Mouse (Mus musculus): ENCODE measurements at regions not wholly inside any gene's neighbourhood (a gene's known extent, or its start where the extent isn't known, plus 50 kb on each side); places are given as distances from the start of the nearest gene placed in this dataset.

GRCm38 (mm10) chr10:44595932-44596331 lies 67.6 kb upstream of the Prdm1 start:
- intact Hi-C loops (cut with DNase I) = no loop called here
- no peak overlapping the region for H3K27ac ChIP-seq
- TF ChIP-seq CTCF (IDR thresholded peaks at IDR 0.05) = no peak
- DNase-seq (ENCODE audit: extremely low spot score in 1 of 2, low spot score in 2 of 2) = no peak
- H3K4me3 ChIP-seq = no peak overlapping the region

GRCm38 (mm10) chr10:44589842-44590241 lies 61.5 kb upstream of the Prdm1 start:
- no peak overlapping the region for H3K4me3 ChIP-seq
- intact Hi-C loops (cut with DNase I) = no loop called here
- no peak for DNase-seq (ENCODE audit: extremely low spot score in 1 of 2, low spot score in 2 of 2)
- no peak for TF ChIP-seq CTCF (IDR thresholded peaks at IDR 0.05)
- H3K27ac ChIP-seq = no peak overlapping the region

DNA sequence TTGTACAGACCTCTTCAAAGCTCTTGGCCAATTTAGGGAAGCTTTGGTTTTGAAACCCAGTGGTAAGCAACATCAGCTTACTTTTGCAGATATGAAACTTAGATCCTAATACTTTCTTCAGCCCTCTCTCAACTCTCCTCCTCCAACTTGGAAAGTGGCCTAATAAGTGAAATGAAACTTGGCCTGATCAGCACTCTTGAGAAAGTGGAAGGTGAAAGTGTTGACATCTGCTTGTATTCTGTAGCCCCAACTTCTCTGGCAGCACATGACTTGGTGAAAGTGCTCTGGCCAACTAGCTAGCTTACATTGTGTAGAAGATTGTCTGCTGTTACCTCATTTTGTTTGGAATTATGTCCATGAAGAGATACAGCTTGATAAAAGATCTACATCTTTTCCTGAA lies 61.1 kb upstream of the Prdm1 start:
- no peak for TF ChIP-seq CTCF (IDR thresholded peaks at IDR 0.05)
- Histone ChIP-seq H3K4me3 (no peak overlapping the region), H3K27ac (no peak overlapping the region)
- intact Hi-C loops (cut with DNase I) = no loop called here
- no peak for DNase-seq (ENCODE audit: extremely low spot score in 1 of 2, low spot score in 2 of 2)

DNA sequence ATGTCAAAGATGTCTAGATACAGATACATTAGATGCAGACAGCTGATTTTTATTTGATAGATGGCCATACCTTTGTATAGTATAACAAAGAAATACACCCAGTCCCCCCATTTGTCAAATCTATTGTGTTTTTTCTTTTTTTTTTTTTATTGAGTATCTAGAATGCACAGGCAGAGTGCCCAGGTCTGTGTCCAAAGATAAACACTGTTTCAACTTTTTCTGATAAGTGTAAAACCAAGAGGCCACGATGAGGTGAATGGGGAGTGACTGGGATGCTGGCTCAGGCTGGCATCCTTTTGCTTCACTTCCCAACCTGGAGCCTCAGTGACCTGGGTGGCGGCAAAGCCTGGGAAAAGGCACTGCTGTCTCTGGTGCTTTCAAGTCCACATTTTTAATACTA lies 54.4 kb upstream of the Prdm1 start:
- no peak for DNase-seq (ENCODE audit: extremely low spot score in 1 of 2, low spot score in 2 of 2)
- intact Hi-C loops (cut with DNase I) = no loop called here
- Histone ChIP-seq H3K27ac (no peak overlapping the region), H3K4me3 (no peak overlapping the region)
- no peak for TF ChIP-seq CTCF (IDR thresholded peaks at IDR 0.05)

Small RNA genes in the stretch of these regions (microRNA-seq; reads per million reads assigned to microRNA genes)
- 0 reads per million in 2 experiments for gene Gm24271

All from left cerebral cortex, adult 2 months (tissue).